Mouse (Mus musculus): ENCODE results near the gene Tnc.
"Not testable (repeated sequence)": the region's sequence is repeated elsewhere in the genome, so short reads cannot be mapped to it uniquely, and the experiment has no call there.

The Tnc gene

GRCm38 (mm10) chr4:63969891-63970290 lies 76.9 kb downstream of the Tnc start:
- DNase-seq (ENCODE audit: low read depth, low spot score) = no peak

GRCm38 (mm10) chr4:63963410-63963809 lies 83.4 kb downstream of the Tnc start:
- no peak for DNase-seq (ENCODE audit: low read depth, low spot score)

GRCm38 (mm10) chr4:63961858-63962468 lies 84.9 kb downstream of the Tnc start:
- DNase-seq (ENCODE audit: low read depth, low spot score) = no peak

GRCm38 (mm10) chr4:63958601-63959000 lies 88.2 kb downstream of the Tnc start:
- DNase-seq (ENCODE audit: low read depth, low spot score) = no peak

GRCm38 (mm10) chr4:63950054-63950453 lies 96.8 kb downstream of the Tnc start:
- no peak for DNase-seq (ENCODE audit: low read depth, low spot score)

GRCm38 (mm10) chr4:63948688-63949073 lies 98.1 kb downstream of the Tnc start:
- DNase-seq (ENCODE audit: low read depth, low spot score) = not testable (repeated sequence)

GRCm38 (mm10) chr4:63948066-63948687 lies 98.6 kb downstream of the Tnc start:
- DNase-seq (ENCODE audit: low read depth, low spot score) = peak; percentile 62

GRCm38 (mm10) chr4:63943813-63944212 lies 103.0 kb downstream of the Tnc start:
- DNase-seq (ENCODE audit: low read depth, low spot score) = no peak

GRCm38 (mm10) chr4:63942875-63943274 lies 103.9 kb downstream of the Tnc start:
- DNase-seq (ENCODE audit: low read depth, low spot score) = no peak

- no peak for DNase-seq (ENCODE audit: low read depth, low spot score)
These were observed 105.4 kb downstream of the Tnc start for GRCm38 (mm10) chr4:63941420-63941819.

- no peak for DNase-seq (ENCODE audit: low read depth, low spot score)
These were observed 107.4 kb downstream of the Tnc start for GRCm38 (mm10) chr4:63939428-63939827.

GRCm38 (mm10) chr4:63935960-63936359 lies 110.9 kb downstream of the Tnc start:
- DNase-seq (ENCODE audit: low read depth, low spot score) = no peak

- no peak for DNase-seq (ENCODE audit: low read depth, low spot score)
These were observed 111.5 kb downstream of the Tnc start for GRCm38 (mm10) chr4:63935314-63935713.

- DNase-seq (ENCODE audit: low read depth, low spot score) = no peak
These were observed 116.0 kb downstream of the Tnc start for GRCm38 (mm10) chr4:63930863-63931262.

GRCm38 (mm10) chr4:63929490-63929889 lies 117.3 kb downstream of the Tnc start:
- no peak for DNase-seq (ENCODE audit: low read depth, low spot score)

- DNase-seq (ENCODE audit: low read depth, low spot score) = no peak
These were observed 118.6 kb downstream of the Tnc start for GRCm38 (mm10) chr4:63928192-63928591.

- DNase-seq (ENCODE audit: low read depth, low spot score) = no peak
These were observed 129.6 kb downstream of the Tnc start for GRCm38 (mm10) chr4:63917181-63917580.

- no peak for DNase-seq (ENCODE audit: low read depth, low spot score)
These were observed 130.1 kb downstream of the Tnc start for GRCm38 (mm10) chr4:63916753-63917152.

GRCm38 (mm10) chr4:63916288-63916687 lies 130.5 kb downstream of the Tnc start:
- no peak for DNase-seq (ENCODE audit: low read depth, low spot score)

Measured in R1 (cell line).